Mouse (Mus musculus): Measurements from ENCODE around the gene Hoxd11. TPM values are rescaled to one million over a fixed set of nuclear protein-coding genes. Genes with fewer than 3 reads are reported as not detected.

Gene Hoxd11
- polyA plus RNA-seq, 1 experiment from 2014 or later = 23.8 TPM

- H3K4me3 ChIP-seq (replicated peaks; ENCODE audit: low read depth, low read length) = peak overlapping the region; percentile 82
- 0 out of 2 replicates have a peak, but pooled peaks cover 5% of the 10 kb centered on the region for H3K36me3 ChIP-seq (ENCODE audit: insufficient read depth, low read length)
- peak overlapping the region; percentile 76 for H3K4me2 ChIP-seq (ENCODE audit: low read length)
- 8% methylated on average over 12 of the region's 12 CpGs for WGBS
- no peaks in the 10 kb centered on the region; the same call in 1 of the 2 replicates for H3K4me1 ChIP-seq (replicated peaks; ENCODE audit: insufficient read depth, low read length)
- no peak for DNase-seq (ENCODE audit: low spot score)
- H3K27me3 ChIP-seq (ENCODE audit: insufficient read depth, low read length) = peaks cover 5% of the 10 kb centered on the region; the same call in 1 of the 2 replicates
- ATAC-seq (replicated peaks; ENCODE audit: low FRiP score, low read depth) = no peak
- no peaks in the 10 kb centered on the region for H3K9me3 ChIP-seq (replicated peaks; ENCODE audit: low read length)
- H3K9ac ChIP-seq (ENCODE audit: low read depth, low read length) = peak overlapping the region; percentile 98
- TF ChIP-seq CTCF (IDR thresholded peaks at IDR 0.05; ENCODE audit: low read depth) = no peak
- peak overlapping the region; percentile 96 for H3K27ac ChIP-seq
Observed at GRCm38 (mm10) chr2:74684106-74684505, 4.7 kb downstream of the Hoxd11 start.

- WGBS = 21% methylated on average over 4 of the region's 4 CpGs
- Histone ChIP-seq H3K4me1 (replicated peaks; ENCODE audit: insufficient read depth, low read length) (no peaks in the 10 kb centered on the region; the same call in 1 of the 2 replicates), H3K36me3 (ENCODE audit: insufficient read depth, low read length) (0 out of 2 replicates have a peak, but pooled peaks cover 5% of the 10 kb centered on the region), H3K9ac (ENCODE audit: low read depth, low read length) (peak overlapping the region; percentile 98), H3K27me3 (ENCODE audit: insufficient read depth, low read length) (peaks cover 5% of the 10 kb centered on the region; the same call in 1 of the 2 replicates), H3K9me3 (replicated peaks; ENCODE audit: low read length) (no peaks in the 10 kb centered on the region), H3K27ac (peak overlapping the region; percentile 96; the same call in 1 of the 2 replicates), H3K4me2 (ENCODE audit: low read length) (peak overlapping the region; percentile 76), H3K4me3 (replicated peaks; ENCODE audit: low read depth, low read length) (peak overlapping the region; percentile 82)
- DNase-seq (ENCODE audit: low spot score) (no peak), ATAC-seq (replicated peaks; ENCODE audit: low FRiP score, low read depth) (no peak)
- TF ChIP-seq CTCF (IDR thresholded peaks at IDR 0.05; ENCODE audit: low read depth) = no peak
Observed at GRCm38 (mm10) chr2:74685059-74685603, 5.8 kb downstream of the Hoxd11 start.

- peak; percentile 85 for TF ChIP-seq CTCF (IDR thresholded peaks at IDR 0.05; ENCODE audit: low read depth)
- DNase-seq (ENCODE audit: low spot score) (peak; percentile 97), ATAC-seq (replicated peaks; ENCODE audit: low FRiP score, low read depth) (no peak)
- H3K9me3 ChIP-seq (replicated peaks; ENCODE audit: low read length) = no peaks in the 10 kb centered on the region
- peak overlapping the region; percentile 94 for H3K27ac ChIP-seq
- H3K4me2 ChIP-seq (ENCODE audit: low read length) = peak overlapping the region; percentile 90
- peak overlapping the region; percentile 86 for H3K9ac ChIP-seq (ENCODE audit: low read depth, low read length)
- no peaks in the 10 kb centered on the region for H3K4me1 ChIP-seq (replicated peaks; ENCODE audit: insufficient read depth, low read length)
- H3K4me3 ChIP-seq (replicated peaks; ENCODE audit: low read depth, low read length) = peak overlapping the region; percentile 82
- 0 out of 2 replicates have a peak, but pooled peaks cover 5% of the 10 kb centered on the region for H3K36me3 ChIP-seq (ENCODE audit: insufficient read depth, low read length)
- H3K27me3 ChIP-seq (ENCODE audit: insufficient read depth, low read length) = no peaks in the 10 kb centered on the region
- WGBS = 4% methylated on average over 17 of the region's 17 CpGs
Observed at GRCm38 (mm10) chr2:74686301-74686987, 7.1 kb downstream of the Hoxd11 start.

- Histone ChIP-seq H3K27ac (peak overlapping the region; percentile 94), H3K36me3 (ENCODE audit: insufficient read depth, low read length) (0 out of 2 replicates have a peak, but pooled peaks cover 5% of the 10 kb centered on the region), H3K4me3 (replicated peaks; ENCODE audit: low read depth, low read length) (peak overlapping the region; percentile 82), H3K4me2 (ENCODE audit: low read length) (peak overlapping the region; percentile 90), H3K9me3 (replicated peaks; ENCODE audit: low read length) (no peaks in the 10 kb centered on the region), H3K9ac (ENCODE audit: low read depth, low read length) (peak overlapping the region; percentile 86), H3K27me3 (ENCODE audit: insufficient read depth, low read length) (no peaks in the 10 kb centered on the region), H3K4me1 (replicated peaks; ENCODE audit: insufficient read depth, low read length) (0 out of 2 replicates have a peak, but pooled peaks cover 1% of the 10 kb centered on the region)
- no peak for DNase-seq (ENCODE audit: low spot score)
- WGBS = 2% methylated on average over 27 of the region's 27 CpGs
- ATAC-seq (replicated peaks; ENCODE audit: low FRiP score, low read depth) = no peak
- TF ChIP-seq CTCF (IDR thresholded peaks at IDR 0.05; ENCODE audit: low read depth) = no peak
Observed at GRCm38 (mm10) chr2:74686988-74687697, 7.8 kb downstream of the Hoxd11 start.

GRCm38 (mm10) chr2:74687698-74688555 is 8.6 kb downstream of the Hoxd11 start:
- Histone ChIP-seq H3K36me3 (ENCODE audit: insufficient read depth, low read length) (0 out of 2 replicates have a peak, but pooled peaks cover 9% of the 10 kb centered on the region), H3K4me1 (replicated peaks; ENCODE audit: insufficient read depth, low read length) (peaks cover 5% of the 10 kb centered on the region; the same call in 1 of the 2 replicates), H3K27me3 (ENCODE audit: insufficient read depth, low read length) (no peaks in the 10 kb centered on the region), H3K9ac (ENCODE audit: low read depth, low read length) (peak overlapping the region; percentile 86), H3K9me3 (replicated peaks; ENCODE audit: low read length) (no peaks in the 10 kb centered on the region), H3K27ac (peak overlapping the region; percentile 94), H3K4me2 (ENCODE audit: low read length) (peak overlapping the region; percentile 90), H3K4me3 (replicated peaks; ENCODE audit: low read depth, low read length) (peak overlapping the region; percentile 82)
- WGBS = 5% methylated on average over 31 of the region's 31 CpGs
- DNase-seq (ENCODE audit: low spot score) = no peak
- no peak for ATAC-seq (replicated peaks; ENCODE audit: low FRiP score, low read depth)
- no peak for TF ChIP-seq CTCF (IDR thresholded peaks at IDR 0.05; ENCODE audit: low read depth)

Data from kidney, postnatal 0 days (tissue).